Mouse (Mus musculus) right cerebral cortex, postnatal 25 days (tissue): ENCODE measurements around the gene Taf1c.

Experiments
- DNase-seq: peaks from one replicate; pipeline ENCODE4 v3.0.0; 2022

The Taf1c gene

DNA sequence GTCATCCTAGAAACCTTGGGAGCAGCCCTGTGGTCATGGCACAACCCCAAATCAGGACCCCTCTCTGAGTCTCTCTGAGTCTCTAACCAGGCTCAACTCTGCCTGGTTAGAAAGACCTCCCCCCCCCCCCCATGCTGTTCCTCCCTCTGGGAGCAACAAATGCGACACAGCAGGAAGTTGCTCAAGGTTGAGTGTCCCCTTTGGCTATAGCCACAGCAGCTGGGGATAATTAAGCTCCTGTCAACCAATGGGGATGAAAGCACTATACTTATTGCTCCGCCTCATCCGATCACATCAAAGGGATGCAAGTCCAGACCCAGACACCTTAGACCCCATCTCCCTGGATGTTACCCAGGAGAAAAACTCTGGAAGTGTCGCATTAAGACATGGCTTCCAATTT, 17.5 kb upstream of the Taf1c start:
- DNase-seq = no peak

GRCm38 (mm10) chr8:119620848-119621465, 15.9 kb upstream of the Taf1c start:
- no peak for DNase-seq

DNA sequence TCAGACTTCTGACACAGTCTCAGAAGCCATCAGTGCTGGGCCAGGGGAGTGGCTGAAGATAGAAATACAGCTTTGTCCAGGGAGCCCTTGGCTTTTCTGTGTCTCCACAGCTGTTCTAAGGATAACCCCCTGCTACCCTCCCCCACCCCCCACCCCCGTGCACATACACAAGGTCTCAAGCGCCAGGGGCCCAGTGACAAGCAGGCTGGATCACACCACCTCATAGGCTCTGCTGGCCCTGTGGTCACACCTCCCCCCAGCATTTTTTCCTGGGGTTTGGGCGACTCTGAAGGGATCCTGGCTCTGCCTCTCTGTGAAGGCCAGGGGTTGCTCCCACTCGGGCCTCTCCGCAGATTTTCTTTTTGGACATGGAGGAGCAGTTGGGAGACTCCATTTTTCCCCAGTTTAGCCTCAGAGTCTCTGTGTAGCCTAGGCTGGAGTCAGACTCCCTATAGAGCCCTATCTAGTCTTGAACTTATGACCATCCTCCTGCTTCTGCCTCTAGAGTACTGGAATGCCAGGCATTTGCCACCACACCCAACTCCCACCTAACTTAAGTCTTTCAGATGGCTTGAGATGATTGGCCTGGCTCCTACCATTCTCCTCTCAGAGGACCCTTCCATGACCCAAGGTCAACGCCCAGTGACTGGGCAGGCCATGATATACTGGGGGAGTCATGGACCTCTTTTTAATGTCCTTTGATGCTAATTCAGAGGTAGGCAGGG, 15.3 kb upstream of the Taf1c start:
- no peak for DNase-seq

GRCm38 (mm10) chr8:119618887-119619286, 13.9 kb upstream of the Taf1c start:
- no peak for DNase-seq

- no peak for DNase-seq
Measured at GRCm38 (mm10) chr8:119617586-119617985, 12.6 kb upstream of the Taf1c start.

GRCm38 (mm10) chr8:119616811-119617210, 11.8 kb upstream of the Taf1c start:
- DNase-seq = no peak

DNA sequence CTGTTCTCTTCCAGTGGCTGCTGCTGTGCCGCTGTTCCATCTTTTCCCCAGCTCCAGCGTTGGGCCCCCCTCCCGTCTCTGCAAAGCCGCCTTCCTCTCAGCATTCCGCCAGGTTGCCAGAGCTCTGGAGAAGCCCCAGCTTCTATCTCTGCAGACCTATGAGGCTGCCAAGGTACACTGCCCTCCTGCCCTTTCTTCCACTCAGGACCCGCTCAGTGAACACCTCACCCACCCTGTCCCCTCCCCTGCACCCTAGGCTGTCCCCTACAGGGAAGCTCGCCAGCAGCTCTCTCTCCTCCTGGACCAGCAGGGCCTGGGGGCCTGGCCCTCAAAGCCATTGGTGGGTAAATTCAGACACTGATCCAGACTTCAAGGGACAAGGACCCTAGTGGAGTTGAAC, 11.3 kb upstream of the Taf1c start:
- no peak for DNase-seq

- no peak for DNase-seq
Measured at GRCm38 (mm10) chr8:119615096-119615495, 10.1 kb upstream of the Taf1c start.

- no peak for DNase-seq
Measured at GRCm38 (mm10) chr8:119612471-119612870, 7.4 kb upstream of the Taf1c start, which contains the start of gene Adad2. Adad2 (plus strand) TSS chr8:119612747.

GRCm38 (mm10) chr8:119606224-119606623, 1.2 kb upstream of the Taf1c start:
- no peak for DNase-seq

DNA sequence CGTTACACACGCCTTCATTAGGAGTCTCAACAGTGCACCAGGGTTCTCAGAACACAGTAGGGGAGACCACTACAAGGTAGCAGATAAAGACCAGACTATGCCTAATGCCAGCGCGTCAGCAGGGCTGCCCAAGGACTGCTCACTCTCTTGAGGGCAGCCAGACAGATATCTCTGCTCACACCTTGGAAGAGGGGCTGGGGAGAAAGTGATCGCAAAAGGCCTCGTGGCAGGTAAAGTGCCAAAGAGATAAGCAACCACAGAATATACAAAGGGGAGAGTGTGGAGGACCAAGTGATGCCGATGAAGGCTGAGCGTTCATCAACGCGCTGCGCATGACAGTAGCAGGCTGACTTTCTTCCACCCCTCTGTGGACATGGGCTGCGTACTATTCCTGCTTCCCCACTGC, 621 bp downstream of the Taf1c start:
- DNase-seq = no peak

DNA sequence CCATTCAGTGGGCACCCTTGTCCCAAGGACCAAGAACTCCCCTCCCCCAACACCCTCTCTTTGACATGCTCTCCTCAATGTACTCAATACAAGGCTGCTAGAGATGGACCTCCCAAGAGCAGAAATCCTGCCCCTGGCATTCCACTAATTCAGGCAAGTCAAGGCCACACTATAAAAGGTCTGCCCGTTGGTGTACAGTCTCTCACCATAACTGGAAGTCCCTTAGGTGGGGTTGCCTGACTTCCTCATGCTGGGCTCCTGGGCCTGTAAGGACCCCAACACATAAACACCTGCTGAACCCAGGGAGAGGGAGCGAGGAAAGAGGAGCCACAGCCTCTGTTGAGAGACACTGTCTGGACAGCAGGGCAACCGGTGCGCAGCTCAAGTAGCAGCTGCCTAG, 1.3 kb downstream of the Taf1c start:
- DNase-seq = no peak

DNA sequence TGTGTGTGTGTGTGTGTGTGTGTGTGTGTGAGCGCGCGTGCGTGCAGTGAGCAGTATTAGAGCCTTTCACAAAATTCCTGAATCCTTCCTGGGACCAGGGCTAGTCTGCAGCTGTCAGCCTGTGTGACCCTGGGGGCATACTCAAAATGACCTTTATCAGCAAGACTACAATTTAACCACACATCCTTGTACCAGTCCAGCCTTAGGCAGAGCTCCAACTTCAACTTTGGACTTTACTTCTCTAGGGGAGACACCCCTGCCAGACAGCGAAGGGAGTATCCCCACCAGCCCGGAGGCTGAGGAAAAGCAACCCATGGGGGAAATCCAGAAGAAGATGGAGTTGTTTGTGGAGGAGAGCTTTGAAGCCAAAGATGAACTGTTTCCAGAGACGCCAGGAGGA, 13.6 kb downstream of the Taf1c start:
- no peak for DNase-seq

DNA sequence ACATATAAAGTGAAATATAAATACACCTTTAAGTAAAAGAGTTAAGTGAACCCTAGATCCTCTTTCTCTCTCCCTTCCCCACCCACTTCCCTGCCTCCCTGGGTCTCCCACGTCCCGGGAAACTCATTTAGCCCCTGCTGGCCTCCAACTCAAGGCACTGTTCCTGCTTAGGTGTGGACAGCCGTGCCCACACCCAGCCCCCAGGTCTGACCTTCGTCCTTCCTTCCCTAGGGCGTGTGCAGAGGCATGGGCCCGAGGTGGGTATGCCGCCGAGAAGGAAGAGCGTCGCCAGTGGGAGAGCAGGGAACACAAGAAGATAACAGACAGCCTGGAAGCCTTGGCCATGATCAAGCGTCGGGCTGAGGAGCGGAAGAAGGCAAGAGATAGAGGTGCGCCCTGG, 14.7 kb downstream of the Taf1c start:
- DNase-seq = no peak

- no peak for DNase-seq
Measured at GRCm38 (mm10) chr8:119588844-119589243, 16.2 kb downstream of the Taf1c start.

DNA sequence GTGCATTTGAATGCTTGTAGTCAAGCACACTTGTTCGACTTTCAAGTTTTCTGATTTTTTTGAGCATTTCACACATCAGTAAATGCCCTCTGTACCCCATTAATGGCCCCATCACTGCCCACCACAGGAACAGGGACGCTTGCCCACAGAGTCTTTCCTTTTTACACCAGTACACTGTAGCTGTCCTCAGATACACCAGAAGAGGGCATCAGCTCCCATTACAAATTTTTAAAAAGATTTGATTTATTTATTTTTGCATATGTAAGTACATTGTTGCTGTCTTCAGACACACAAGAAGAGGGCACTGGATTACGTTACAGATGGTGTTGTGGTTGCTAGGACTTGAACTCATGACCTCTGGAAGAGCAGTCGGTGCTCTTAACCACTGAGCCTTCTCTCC, 16.7 kb downstream of the Taf1c start:
- no peak for DNase-seq

GRCm38 (mm10) chr8:119585901-119586300, 19.1 kb downstream of the Taf1c start:
- DNase-seq = no peak

DNA sequence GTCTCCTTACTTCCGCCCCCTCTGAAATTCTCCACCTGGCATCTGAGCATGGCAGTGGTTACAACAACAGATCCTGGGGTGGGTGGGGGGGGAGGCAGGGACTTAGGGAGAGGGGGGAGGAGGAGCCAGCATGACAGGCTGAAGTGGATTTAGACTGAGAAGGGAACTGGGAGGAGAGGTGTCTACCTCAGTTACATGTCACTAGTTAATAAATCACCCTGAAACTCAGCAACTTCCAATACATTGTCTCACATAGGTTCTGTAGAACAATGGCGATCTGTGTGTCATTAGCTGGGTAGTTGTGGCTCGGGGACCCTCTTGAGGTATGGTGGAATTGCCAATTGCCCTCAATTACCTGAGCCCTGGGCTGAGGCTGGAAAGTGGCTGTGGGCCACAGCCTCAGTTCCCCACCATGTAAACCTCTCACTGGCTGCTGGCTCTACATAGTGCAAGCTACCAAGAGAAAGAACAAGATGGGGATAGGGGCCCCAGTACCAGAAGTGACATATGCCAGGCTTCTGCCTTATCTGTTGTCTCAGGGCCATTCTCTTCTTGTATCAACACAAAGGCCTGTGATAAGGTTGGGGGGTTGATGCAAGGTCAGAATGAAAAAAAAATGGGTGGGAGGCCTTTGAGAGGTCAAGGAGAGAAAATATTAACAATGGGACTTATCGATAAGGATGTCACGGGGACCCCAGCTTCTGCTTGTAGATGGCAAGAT, 24.4 kb downstream of the Taf1c start:
- DNase-seq = no peak

GRCm38 (mm10) chr8:119579096-119579495, 25.9 kb downstream of the Taf1c start:
- no peak for DNase-seq

- no peak for DNase-seq
Measured at GRCm38 (mm10) chr8:119575366-119575726, 29.7 kb downstream of the Taf1c start.

DNA sequence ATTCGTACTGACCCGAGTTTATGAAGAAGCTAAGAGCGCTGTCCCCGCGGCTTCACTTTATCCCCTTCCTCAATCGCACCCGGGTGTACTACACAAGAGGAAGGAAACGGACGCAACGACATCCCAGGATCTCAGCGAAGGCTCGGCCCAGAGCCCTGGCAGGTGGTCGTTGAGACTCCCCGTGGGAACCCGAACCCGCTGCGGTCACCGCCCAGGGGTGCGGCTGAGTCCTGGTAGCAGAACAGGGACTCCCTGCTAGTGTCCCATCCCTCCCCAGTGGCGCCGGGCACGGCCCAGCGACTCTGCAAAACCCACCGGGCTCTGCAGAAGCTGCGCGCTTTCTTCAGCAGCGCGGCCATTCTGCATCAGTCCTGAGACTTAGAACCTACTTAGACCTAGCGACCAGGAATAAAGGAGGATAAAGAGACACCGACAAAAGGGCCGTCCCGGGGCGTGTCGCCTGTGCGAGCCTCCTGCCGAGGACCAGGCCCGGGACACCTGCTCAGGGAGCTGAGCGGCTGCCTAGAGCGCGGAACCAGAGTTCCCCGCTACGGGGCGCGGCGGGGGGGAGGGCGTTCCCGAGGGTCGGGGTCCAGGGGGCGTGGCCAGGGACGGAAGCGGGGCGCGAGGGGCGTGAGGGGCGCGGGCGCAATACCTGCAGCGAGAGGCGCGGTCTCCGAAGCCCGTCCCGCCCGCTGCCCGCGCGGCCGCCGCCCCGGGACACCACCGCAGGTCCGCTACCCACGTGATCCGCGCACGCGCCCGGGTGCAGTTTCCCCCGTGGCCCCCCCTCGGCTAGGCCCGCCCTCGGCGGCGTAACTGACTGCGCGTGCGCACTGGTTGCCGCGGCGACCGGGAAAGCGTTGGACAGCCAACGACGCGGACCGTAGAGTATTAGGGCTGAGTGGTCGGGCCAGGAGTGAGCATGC, 30.3 kb downstream of the Taf1c start, which contains the start of the genes Hsdl1 and Dnaaf1:
Gene Hsdl1 (minus strand): TSS at position 747 of the 929 bp plus-strand sequence.
Gene Dnaaf1 (plus strand): TSS at position 799 of the 929 bp plus-strand sequence.
- peak; percentile 96 for DNase-seq

DNA sequence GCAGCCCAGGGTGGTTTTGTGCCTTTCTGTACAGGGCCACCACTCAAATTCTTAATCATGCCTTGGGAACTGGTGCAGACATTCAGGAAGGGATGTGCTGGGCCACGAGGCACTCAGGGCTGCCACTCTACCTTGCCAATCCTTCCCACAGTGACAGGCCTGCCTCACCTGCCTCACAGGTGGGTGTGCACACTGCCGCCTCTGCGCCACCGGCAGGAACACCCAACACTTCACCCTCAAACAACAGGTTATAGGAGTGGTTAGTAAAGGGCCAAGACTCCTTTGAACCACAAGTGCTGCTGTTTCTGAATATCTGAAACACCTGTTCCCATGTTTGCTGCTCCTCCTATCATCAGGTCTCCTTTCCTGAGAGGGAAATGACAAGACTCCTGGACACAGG, 32.6 kb downstream of the Taf1c start:
- DNase-seq = no peak

- no peak for DNase-seq
Measured at GRCm38 (mm10) chr8:119571135-119571534, 33.9 kb downstream of the Taf1c start.
